Mouse (Mus musculus) intestine, embryonic 16.5 days (tissue): Measurements from ENCODE around the gene Camk1d. TPM values are rescaled to one million over a fixed set of nuclear protein-coding genes. Genes with fewer than 3 reads are reported as not detected.

Experiments used
- ATAC-seq: fragments of 200-750 bp; cut with Nextera tagmentation; 2 replicates; pipeline ENCODE4 v1.8.0; 2017; ENCODE audit warnings: moderate TSS enrichment, moderate library complexity
- H3K27ac ChIP-seq: fragments of 300-500 bp; sonication (generic); 2 replicates; pipeline ENCODE4 v1.5.1; 2014; ENCODE audit warnings: mild to moderate bottlenecking, low read length
- H3K27me3 ChIP-seq: fragments of 300-500 bp; sonication (generic); replicated peaks from 2 replicates; pipeline ENCODE4 v1.6.1; 2014; ENCODE audit warnings: low read length, control low read depth, mixed read lengths; ENCODE audit not compliant: control insufficient read depth, insufficient read depth
- H3K36me3 ChIP-seq: fragments of 300-500 bp; sonication (generic); 2 replicates; pipeline ENCODE4 v1.6.1; 2014; ENCODE audit warnings: low read length, control low read depth; ENCODE audit not compliant: control insufficient read depth, insufficient read depth
- H3K4me1 ChIP-seq: fragments of 300-500 bp; sonication (generic); 2 replicates; pipeline ENCODE4 v1.6.1; 2014; ENCODE audit warnings: low read length, control low read depth, mixed read lengths; ENCODE audit not compliant: control insufficient read depth, insufficient read depth
- H3K4me2 ChIP-seq: fragments of 300-500 bp; sonication (generic); 2 replicates; pipeline ENCODE4 v1.6.1; 2014; ENCODE audit warnings: low read depth, low read length, control low read depth
- H3K4me3 ChIP-seq: fragments of 300-500 bp; sonication (generic); 2 replicates; pipeline ENCODE4 v1.5.1; 2014; ENCODE audit warnings: mild to moderate bottlenecking, low read length
- H3K9ac ChIP-seq: fragments of 300-500 bp; sonication (generic); 2 replicates; pipeline ENCODE4 v1.6.1; 2014; ENCODE audit warnings: low read depth, low read length
- H3K9me3 ChIP-seq: fragments of 300-500 bp; sonication (generic); 2 replicates; pipeline ENCODE4 v1.6.1; 2016; ENCODE audit warnings: low read length, control low read depth; ENCODE audit not compliant: control insufficient read depth
- WGBS: fragments of 180-500 bp; shearing (Covaris S2); extraction: QIAGEN DNeasy Blood & Tissue Kit; methylation state at CpG from one replicate; pipeline ENCODE4 v1.1.7; 2014; 5-methylcytosine and 5-hydroxymethylcytosine counted together
- polyA plus RNA-seq: library from polyadenylated mRNA; unstranded; fragments of >200 nt; fragmentation: Nextera tagmentation; extraction: Ambion mirVana; gene quantifications from 2 replicates; pipeline ENCODE4 v1.2.1, GENCODE M21; 2015

Camk1d gene
- polyA plus RNA-seq, 1 experiment from 2014 or later: 23.1 TPM

DNA sequence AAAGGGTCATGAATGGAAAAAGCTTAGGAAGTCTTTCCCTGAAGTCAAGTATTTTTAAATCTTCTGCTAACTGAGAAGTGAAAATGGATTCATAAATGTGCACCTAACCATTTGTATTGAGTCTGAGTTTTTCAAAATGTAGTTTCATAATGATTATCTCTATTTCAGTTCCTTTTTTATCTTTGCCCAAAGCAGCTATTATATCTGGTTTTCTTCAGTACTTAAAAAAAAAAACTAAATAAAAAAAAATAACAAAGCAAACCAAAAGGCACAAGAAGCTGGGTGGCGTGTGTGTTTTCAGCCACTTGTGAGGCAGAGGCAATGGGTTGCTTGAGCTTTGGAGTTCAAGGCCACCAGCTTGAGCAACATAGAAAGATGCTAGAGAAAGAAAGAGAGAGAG lies 26.6 kb upstream of the Camk1d start:
- Histone ChIP-seq H3K9ac (no peak overlapping the region), H3K9me3 (no peaks in the 10 kb centered on the region), H3K27ac (no peak overlapping the region), H3K27me3 (no peaks in the 10 kb centered on the region), H3K4me1 (no peaks in the 10 kb centered on the region), H3K4me3 (no peak overlapping the region), H3K36me3 (no peaks in the 10 kb centered on the region), H3K4me2 (no peak overlapping the region)
- 82% methylated on average over 1 of the region's 1 CpGs for WGBS
- ATAC-seq: no peak

DNA sequence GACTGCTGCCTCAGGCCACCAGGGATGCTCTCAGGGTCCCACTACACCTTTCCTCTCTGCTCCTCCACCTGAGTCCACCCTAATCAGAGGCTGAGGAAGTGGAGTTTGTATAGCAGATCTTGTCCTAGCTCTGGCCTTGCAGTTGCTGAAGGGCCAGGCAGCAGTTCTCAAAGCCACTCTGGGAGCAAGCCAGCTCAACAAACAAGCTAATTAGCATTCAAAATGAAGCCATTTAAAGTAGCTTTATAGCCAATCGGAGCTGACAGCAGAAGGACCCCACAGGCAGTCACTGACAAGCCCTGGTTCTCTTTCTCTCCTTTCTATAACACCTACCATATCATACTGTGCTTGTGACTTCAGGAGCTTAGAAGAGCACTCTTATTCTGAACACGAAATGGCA lies 21.6 kb upstream of the Camk1d start:
- H3K27me3 ChIP-seq: no peaks in the 10 kb centered on the region
- H3K4me3 ChIP-seq: no peak overlapping the region
- H3K4me2 ChIP-seq: no peak overlapping the region
- no peak for ATAC-seq
- H3K9ac ChIP-seq: no peak overlapping the region
- H3K36me3 ChIP-seq: no peaks in the 10 kb centered on the region
- peaks cover 6% of the 10 kb centered on the region; the same call in 1 of the 2 replicates for H3K4me1 ChIP-seq
- H3K9me3 ChIP-seq: no peaks in the 10 kb centered on the region
- H3K27ac ChIP-seq: no peak overlapping the region
- WGBS: 34% methylated on average over 2 of the region's 2 CpGs

DNA sequence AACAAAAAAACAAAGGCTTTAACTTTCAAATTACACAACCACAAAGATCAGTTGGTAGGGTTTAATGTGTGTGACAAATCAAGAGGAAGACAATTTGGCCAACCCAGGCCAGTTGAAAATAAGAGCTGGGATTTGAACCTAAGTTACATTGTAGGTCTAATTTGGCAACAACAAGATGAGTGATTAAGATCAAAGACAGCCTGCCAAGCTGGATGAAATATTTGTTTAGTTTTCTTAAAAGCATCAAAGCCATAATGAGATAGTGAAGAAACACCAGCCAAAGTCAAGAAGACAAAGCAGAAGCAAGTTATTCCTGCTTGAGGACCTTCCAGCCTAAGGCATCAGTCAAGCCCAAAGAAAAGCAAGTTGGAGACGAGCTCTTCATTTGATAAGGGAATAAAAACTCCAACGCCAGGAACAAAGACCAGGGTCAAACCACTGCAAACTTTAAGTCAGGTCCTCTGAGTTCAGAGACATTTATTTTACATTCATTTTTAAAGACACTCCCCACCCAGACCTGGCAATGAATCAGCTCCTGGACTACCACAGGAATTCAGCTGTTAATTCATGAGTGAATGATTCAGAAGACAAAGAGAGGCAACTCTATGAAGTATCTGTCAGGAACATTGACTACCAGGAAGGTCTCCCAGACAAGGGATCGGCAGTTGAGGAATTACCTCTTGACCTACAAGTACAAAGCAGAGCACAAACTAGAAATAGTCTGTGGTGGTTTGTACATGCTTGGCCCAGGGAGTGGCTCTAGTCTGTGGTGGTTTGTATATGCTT lies 19.2 kb upstream of the Camk1d start:
- no peak for ATAC-seq
- H3K9me3 ChIP-seq: no peaks in the 10 kb centered on the region
- H3K27ac ChIP-seq: no peak overlapping the region
- H3K27me3 ChIP-seq: no peaks in the 10 kb centered on the region
- H3K4me2 ChIP-seq: no peak overlapping the region
- 65% methylated on average over 3 of the region's 3 CpGs for WGBS
- H3K36me3 ChIP-seq: no peaks in the 10 kb centered on the region
- H3K9ac ChIP-seq: no peak overlapping the region
- no peak overlapping the region for H3K4me3 ChIP-seq
- peaks cover 6% of the 10 kb centered on the region; the same call in 1 of the 2 replicates for H3K4me1 ChIP-seq

DNA sequence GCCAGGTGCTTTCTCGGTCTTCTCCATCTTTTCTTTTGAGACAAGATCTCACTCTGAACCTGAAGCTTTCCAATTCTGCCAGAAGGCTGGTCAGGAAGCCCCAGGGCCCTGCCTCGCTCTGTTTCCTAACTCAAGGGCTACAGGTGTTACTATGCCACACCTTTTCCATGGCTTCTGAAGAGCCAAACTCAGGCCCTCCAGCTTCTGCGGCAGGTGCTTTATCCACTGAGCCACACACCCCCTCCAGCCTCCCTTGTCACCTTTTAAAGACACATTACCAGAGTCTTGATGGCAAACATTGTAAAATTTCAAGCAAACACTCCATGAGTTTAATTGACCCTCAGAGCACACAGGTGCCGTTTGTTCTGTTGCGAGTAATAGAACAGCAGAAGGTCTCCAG lies 17.7 kb upstream of the Camk1d start:
- Histone ChIP-seq H3K4me1 (peaks cover 6% of the 10 kb centered on the region; the same call in 1 of the 2 replicates), H3K27ac (no peak overlapping the region), H3K4me2 (no peak overlapping the region), H3K9ac (no peak overlapping the region), H3K9me3 (no peaks in the 10 kb centered on the region), H3K4me3 (no peak overlapping the region), H3K27me3 (no peaks in the 10 kb centered on the region), H3K36me3 (no peaks in the 10 kb centered on the region)
- ATAC-seq: peak; percentile 65
- WGBS: 71% methylated on average over 5 of the region's 5 CpGs

DNA sequence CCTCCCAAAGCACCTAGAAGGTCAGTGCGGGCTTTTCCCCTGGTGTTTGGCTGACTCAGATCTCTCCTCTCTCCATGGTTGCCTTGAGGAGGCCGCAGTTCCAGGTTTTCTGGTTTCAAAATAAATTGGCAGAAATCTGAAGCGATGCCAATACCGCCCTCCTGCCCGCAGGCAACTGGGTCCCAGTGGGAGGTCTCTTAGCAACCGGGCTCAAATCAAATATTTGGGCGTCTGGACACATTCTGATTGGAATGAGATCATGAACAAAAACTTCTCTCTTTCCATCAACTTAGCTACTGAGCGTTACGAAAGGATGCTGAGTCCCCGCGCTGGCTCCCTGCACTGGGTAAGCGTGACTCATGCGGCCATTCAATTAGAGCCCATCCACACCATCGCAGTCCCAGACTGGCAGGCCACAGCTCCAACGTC lies 16.1 kb upstream of the Camk1d start:
- WGBS: 47% methylated on average over 15 of the region's 15 CpGs
- no peaks in the 10 kb centered on the region for H3K36me3 ChIP-seq
- no peak overlapping the region for H3K4me3 ChIP-seq
- no peak overlapping the region for H3K27ac ChIP-seq
- H3K9me3 ChIP-seq: no peaks in the 10 kb centered on the region
- H3K9ac ChIP-seq: no peak overlapping the region
- H3K27me3 ChIP-seq: no peaks in the 10 kb centered on the region
- peaks cover 6% of the 10 kb centered on the region; the same call in 1 of the 2 replicates for H3K4me1 ChIP-seq
- ATAC-seq: no peak
- H3K4me2 ChIP-seq: no peak overlapping the region

DNA sequence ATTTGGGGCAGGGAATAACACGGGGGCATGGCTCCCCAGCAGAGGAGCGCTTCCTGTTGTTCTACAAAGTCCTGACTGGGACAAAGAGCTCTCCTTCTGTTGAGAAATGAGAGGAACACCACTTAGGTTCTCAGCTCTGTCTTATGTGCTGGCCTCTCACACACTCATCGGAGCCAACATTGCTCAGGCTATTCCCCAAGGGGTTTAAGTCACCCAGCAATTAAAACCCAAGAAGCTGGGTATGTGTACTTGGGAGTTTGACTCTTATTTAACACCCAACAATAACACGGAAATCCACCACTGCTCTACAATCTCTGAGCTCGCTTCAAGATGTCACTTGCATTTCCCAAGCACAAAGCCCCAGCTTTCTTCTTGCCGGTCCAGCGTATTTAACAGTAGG lies 15.6 kb upstream of the Camk1d start:
- no peak overlapping the region for H3K27ac ChIP-seq
- H3K36me3 ChIP-seq: no peaks in the 10 kb centered on the region
- H3K4me3 ChIP-seq: no peak overlapping the region
- no peaks in the 10 kb centered on the region for H3K27me3 ChIP-seq
- WGBS: 63% methylated on average over 7 of the region's 7 CpGs
- H3K9ac ChIP-seq: no peak overlapping the region
- H3K4me2 ChIP-seq: no peak overlapping the region
- H3K4me1 ChIP-seq: peaks cover 6% of the 10 kb centered on the region; the same call in 1 of the 2 replicates
- no peaks in the 10 kb centered on the region for H3K9me3 ChIP-seq
- ATAC-seq: no peak

DNA sequence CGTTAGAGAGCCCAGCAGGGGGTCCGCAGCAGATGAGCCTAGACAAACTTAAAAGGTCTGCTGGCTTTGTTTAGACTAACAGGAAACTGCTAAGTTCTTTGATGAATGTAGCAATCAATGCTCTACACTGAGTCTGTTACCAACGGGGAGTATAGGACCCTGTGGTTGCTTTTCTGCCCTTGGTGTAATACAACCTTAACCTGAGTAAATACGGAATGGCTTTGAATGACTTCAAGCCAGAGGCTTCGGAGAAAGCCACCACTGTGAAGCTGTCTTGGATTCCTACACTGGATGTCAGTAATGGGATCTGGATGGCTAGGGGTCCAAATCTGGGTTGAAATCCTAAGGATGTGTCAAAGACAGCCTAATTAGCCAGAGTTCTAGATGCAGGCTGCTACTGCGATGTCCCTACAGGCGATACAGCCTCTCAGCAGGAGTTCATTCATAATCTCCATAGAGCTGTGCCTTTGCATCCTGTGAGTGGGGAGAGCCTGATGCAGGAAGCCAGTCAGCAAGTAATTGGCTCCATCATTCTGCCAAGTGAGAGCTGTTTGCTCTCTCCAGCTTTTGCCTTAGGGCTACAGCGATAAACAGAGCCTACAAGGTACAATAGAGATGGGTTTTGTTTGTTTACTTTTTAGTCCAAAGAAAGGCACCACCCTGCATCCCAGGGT lies 10.8 kb upstream of the Camk1d start:
- no peak overlapping the region for H3K4me2 ChIP-seq

DNA sequence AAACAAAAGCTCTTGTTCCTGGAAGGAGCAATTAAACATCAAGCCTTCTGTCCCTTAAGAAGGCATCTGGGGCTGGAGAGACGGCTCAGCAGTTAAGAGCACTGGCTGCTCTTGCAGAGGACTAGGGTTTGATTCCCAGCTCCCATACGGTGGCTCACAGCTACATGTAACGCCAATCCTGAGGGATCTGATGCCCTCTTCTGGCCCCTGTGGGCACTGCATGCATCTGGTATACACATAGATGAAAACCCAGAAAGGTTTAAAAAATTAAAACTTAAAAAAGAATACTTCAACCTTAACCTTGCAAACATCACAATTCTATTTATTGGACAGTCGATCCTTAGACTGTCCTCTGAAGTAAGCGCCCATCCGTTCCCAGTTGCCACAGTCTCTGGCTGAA lies 3.4 kb upstream of the Camk1d start:
- H3K36me3 ChIP-seq: no peaks in the 10 kb centered on the region
- no peaks in the 10 kb centered on the region for H3K27me3 ChIP-seq
- H3K4me1 ChIP-seq: peaks cover 12% of the 10 kb centered on the region
- 90% methylated on average over 6 of the region's 6 CpGs for WGBS
- no peak for ATAC-seq
- no peak overlapping the region for H3K27ac ChIP-seq
- H3K4me2 ChIP-seq: no peak overlapping the region
- 0 out of 2 replicates have a peak, but pooled peaks cover 3% of the 10 kb centered on the region for H3K9me3 ChIP-seq
- no peak overlapping the region for H3K4me3 ChIP-seq
- no peak overlapping the region for H3K9ac ChIP-seq

More for the DNA sequence above, 10.8 kb upstream of the Camk1d start:
- no peaks in the 10 kb centered on the region for H3K9me3 ChIP-seq
- H3K9ac ChIP-seq: no peak overlapping the region
- H3K27me3 ChIP-seq: no peaks in the 10 kb centered on the region
- no peak overlapping the region for H3K4me3 ChIP-seq
- no peak for ATAC-seq
- H3K36me3 ChIP-seq: no peaks in the 10 kb centered on the region
- no peak overlapping the region for H3K27ac ChIP-seq
- 28% methylated on average over 8 of the region's 8 CpGs for WGBS
- H3K4me1 ChIP-seq: no peaks in the 10 kb centered on the region

DNA sequence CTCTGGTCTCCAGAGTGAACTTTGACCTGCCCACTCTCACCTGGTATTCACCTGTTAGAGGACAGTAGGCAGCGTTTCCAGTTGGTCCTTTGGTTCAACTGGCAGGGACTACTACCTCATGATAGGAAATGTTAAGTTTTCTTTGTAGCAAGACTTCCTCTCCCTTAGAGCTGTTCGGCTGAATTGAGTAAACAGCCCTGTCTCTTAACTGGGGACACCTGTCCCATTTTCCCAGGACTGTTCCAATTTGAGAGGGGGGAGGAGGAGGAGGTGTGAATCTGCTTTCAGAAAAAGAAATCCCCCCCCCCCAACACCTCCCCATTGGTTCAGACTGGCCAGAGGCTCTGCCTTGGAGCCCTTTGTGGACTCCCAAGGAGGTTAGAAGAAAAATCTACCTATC lies 1.2 kb upstream of the Camk1d start:
- Histone ChIP-seq H3K27ac (0 out of 2 replicates have a peak overlapping the region, but pooled peaks have one; percentile 19), H3K9ac (peak overlapping the region; percentile 85; the same call in 1 of the 2 replicates), H3K27me3 (no peaks in the 10 kb centered on the region), H3K4me1 (peaks cover 20% of the 10 kb centered on the region), H3K4me3 (peak overlapping the region; percentile 78; the same call in 1 of the 2 replicates), H3K36me3 (no peaks in the 10 kb centered on the region), H3K4me2 (peak overlapping the region; percentile 92), H3K9me3 (0 out of 2 replicates have a peak, but pooled peaks cover 3% of the 10 kb centered on the region)
- no peak for ATAC-seq
- 28% methylated on average over 2 of the region's 2 CpGs for WGBS
